In the genomic region with DNA sequence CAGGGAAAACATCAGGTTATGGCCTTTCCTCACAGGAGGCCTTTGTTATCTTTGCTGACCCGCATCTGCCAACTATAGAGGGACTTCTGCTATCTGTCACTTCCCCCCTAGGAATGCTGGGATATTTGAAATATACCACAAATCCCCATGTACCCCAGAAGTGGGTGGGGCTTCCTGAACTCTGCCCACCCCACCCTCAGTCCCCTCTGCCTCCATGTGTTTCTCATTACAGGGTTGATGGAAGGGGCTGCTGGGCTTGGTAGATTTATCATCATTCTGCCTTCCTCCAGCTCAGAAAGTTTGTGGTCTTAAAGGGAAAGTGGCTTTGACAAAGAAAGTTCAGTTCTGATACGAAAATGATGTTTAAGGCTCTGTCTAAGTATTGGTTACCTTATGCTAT, we compare ENCODE assay signal across 23 mouse cellular contexts.
DNase-seq lines count a peak whose midpoint lies in the region; ATAC-seq lines count a peak whose summit lies in the region.
"Had no signal": no experiment of that assay in that cellular context is flagged by ENCODE, and none has a peak within 500 bp of the region (broad histone marks: within the 10 kb centered on the region; RNA-seq: fewer than 3 reads in every experiment).

No protein-coding gene starts in this region.

- H3K9me3 ChIP-seq in forebrain, embryonic 11.5 days (ENCODE audit: control insufficient read depth, low read length) = no peaks in the 10 kb centered on the region
- H3K9me3 ChIP-seq: embryonic facial prominence, embryonic 15.5 days; hindbrain, embryonic 13.5 days had no signal

- H3K4me2 ChIP-seq in forebrain, embryonic 11.5 days (ENCODE audit: low read depth, low read length, severe bottlenecking) = no peak overlapping the region
- H3K4me2 ChIP-seq: embryonic facial prominence, embryonic 15.5 days; heart, embryonic 11.5 days; hindbrain, embryonic 13.5 days; lung, embryonic 14.5 days; midbrain, embryonic 11.5 days had no signal

- H3K9ac ChIP-seq in forebrain, embryonic 11.5 days (ENCODE audit: low read length) = no peak overlapping the region
- H3K9ac ChIP-seq: embryonic facial prominence, embryonic 15.5 days; forebrain, postnatal 0 days; hindbrain, embryonic 13.5 days; lung, embryonic 14.5 days had no signal

- no peak overlapping the region; the same call in 1 of the 2 replicates for H3K27ac ChIP-seq in forebrain, embryonic 11.5 days (ENCODE audit: low read depth, low read length)
- H3K27ac ChIP-seq: embryonic facial prominence, embryonic 15.5 days; hindbrain, embryonic 13.5 days had no signal

- H3K27me3 ChIP-seq in forebrain, embryonic 11.5 days (ENCODE audit: control insufficient read depth, insufficient read depth, low read length) = no peaks in the 10 kb centered on the region
- H3K27me3 ChIP-seq: embryonic facial prominence, embryonic 15.5 days; hindbrain, embryonic 13.5 days had no signal

- DNase-seq in retina, postnatal 1 day = peak; percentile 46
- no peak for DNase-seq in retina, embryonic 14.5 days (ENCODE audit: low spot score)
- DNase-seq in embryo, embryonic 9.5 days (ENCODE audit: extremely low spot score) = peak; percentile 42
- DNase-seq in hindlimb bud, embryonic 11.5 days (ENCODE audit: extremely low spot score, low read depth, low spot score) = peak; percentile 41
- DNase-seq in yolk sac, embryonic 10.5 days (ENCODE audit: low spot score) = peak; percentile 26
- no peak for DNase-seq in ovary, postnatal 14 days (ENCODE audit: low spot score)
- DNase-seq in forebrain, embryonic 11.5 days (ENCODE audit: low spot score) = no peak
- no peak for DNase-seq in urinary bladder, adult 2 months (ENCODE audit: low spot score)
- DNase-seq: adrenal gland, postnatal 10 days; cerebellum, postnatal 10 days; forebrain, postnatal 0 days; heart, postnatal 10 days; kidney, postnatal 14 days; liver; lung, embryonic 14.5 days; lung, postnatal 36 days; right cerebral cortex, postnatal 14 days; thymus, postnatal 36 days had no signal

- no peak overlapping the region for H3K4me3 ChIP-seq in forebrain, embryonic 11.5 days (ENCODE audit: low read depth, low read length)
- H3K4me3 ChIP-seq: embryonic facial prominence, embryonic 15.5 days; hindbrain, embryonic 13.5 days had no signal

- H3K4me1 ChIP-seq in forebrain, embryonic 11.5 days (replicated peaks; ENCODE audit: control insufficient read depth, insufficient read depth, low read length) = no peaks in the 10 kb centered on the region
- H3K4me1 ChIP-seq: embryonic facial prominence, embryonic 15.5 days; hindbrain, embryonic 13.5 days had no signal

- H3K36me3 ChIP-seq in forebrain, embryonic 11.5 days (ENCODE audit: control insufficient read depth, insufficient read depth, low read length) = no peaks in the 10 kb centered on the region
- H3K36me3 ChIP-seq: embryonic facial prominence, embryonic 15.5 days; hindbrain, embryonic 13.5 days had no signal

- WGBS in forebrain, embryonic 11.5 days = 71% methylated on average over 2 of the region's 2 CpGs

- ATAC-seq in forebrain, embryonic 11.5 days (replicated peaks; ENCODE audit: low FRiP score) = no peak
- ATAC-seq: activated CD4-positive, CD25-positive, alpha-beta regulatory T cell, adult 4 months; forebrain, postnatal 0 days had no signal

Comparison
In these comparisons a context has a peak if more than half of its experiments do, and no peak if none do; other contexts are left out.
1. DNase-seq: peak in retina, postnatal 1 day (single experiment), embryo, embryonic 9.5 days (single experiment), hindlimb bud, embryonic 11.5 days (single experiment) and yolk sac, embryonic 10.5 days (single experiment); none in retina, embryonic 14.5 days (single experiment), ovary, postnatal 14 days (single experiment), forebrain, embryonic 11.5 days (single experiment) and urinary bladder, adult 2 months (single experiment).